19 mouse cellular contexts compared by ENCODE assay signal in the genomic region with DNA sequence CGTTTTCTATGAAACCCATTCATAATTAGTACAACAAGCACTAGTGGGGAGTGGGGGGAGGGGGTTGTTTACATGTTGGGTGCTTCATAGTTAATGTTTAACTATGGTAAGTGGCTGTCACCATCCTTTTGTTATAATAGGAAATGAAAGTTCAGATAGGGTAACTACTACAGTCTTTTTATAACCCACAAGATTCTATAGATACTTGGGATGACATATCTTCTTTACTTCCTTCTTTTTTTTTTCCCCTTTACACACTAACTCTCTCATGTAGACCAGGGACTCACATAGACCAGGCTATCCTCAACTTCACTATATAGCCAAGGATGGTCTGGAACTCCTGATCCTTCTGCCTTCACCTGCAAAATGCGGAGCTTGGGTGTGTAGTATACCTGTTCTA.
"Had no signal": no experiment of that assay in that cellular context is flagged by ENCODE, and none has a peak within 500 bp of the region (broad histone marks: within the 10 kb centered on the region; RNA-seq: fewer than 3 reads in every experiment).

No protein-coding gene starts in this region.

- H3K27ac ChIP-seq: liver, embryonic 12.5 days; liver, embryonic 14.5 days; macrophage; midbrain, embryonic 12.5 days; neural tube, embryonic 12.5 days had no signal

- H3K4me2 ChIP-seq: liver, embryonic 12.5 days; lung, embryonic 14.5 days; midbrain, embryonic 12.5 days; midbrain, embryonic 15.5 days; neural tube, embryonic 12.5 days had no signal

- H3K9ac ChIP-seq: liver, embryonic 12.5 days; liver, embryonic 14.5 days; lung, embryonic 14.5 days; midbrain, embryonic 12.5 days; midbrain, embryonic 15.5 days; neural tube, embryonic 12.5 days had no signal

- H3K4me1 ChIP-seq: liver, embryonic 12.5 days had no signal

- H3K27me3 ChIP-seq: liver, embryonic 12.5 days; midbrain, embryonic 15.5 days had no signal

- H3K4me3 ChIP-seq: liver, embryonic 12.5 days; megakaryocyte, embryonic 14.5 days; midbrain, embryonic 12.5 days; midbrain, embryonic 15.5 days; neural tube, embryonic 12.5 days had no signal

- DNase-seq: lung, adult 18-20 months; lung, embryonic 14.5 days; lung, postnatal 14 days; lung, postnatal 36 days; retina, postnatal 1 day; right cerebral cortex, adult 18-20 months; right cerebral cortex, postnatal 25 days; right cerebral cortex, postnatal 4 days; spleen, adult 18-20 months; thymus, adult 18-20 months; thymus, postnatal 25 days; thymus, postnatal 4 days had no signal

- H3K9me3 ChIP-seq: liver, embryonic 12.5 days; midbrain, embryonic 12.5 days; midbrain, embryonic 15.5 days; neural tube, embryonic 12.5 days had no signal

- H3K36me3 ChIP-seq: liver, embryonic 12.5 days; midbrain, embryonic 12.5 days; midbrain, embryonic 15.5 days; neural tube, embryonic 12.5 days had no signal

- ATAC-seq: liver, embryonic 12.5 days; midbrain, embryonic 15.5 days had no signal
